Mouse (Mus musculus): ENCODE data around the gene Olfr1328. TPM values are rescaled to one million over a fixed set of nuclear protein-coding genes. Genes with fewer than 3 reads are reported as not detected.

Gene Olfr1328
- polyA plus RNA-seq (2021; fragmentation: Nextera tagmentation): not detected in 2 replicates
- long read RNA-seq, experiment 1: 0 reads
- long read RNA-seq, experiment 2: 0 reads

GRCm38 (mm10) chr4:118938512-118938911 is at the start of gene Olfr1328:
Gene Olfr1328, minus strand, starts transcription at chr4:118938612.

GRCm38 (mm10) chr4:118961141-118961628 is 22.8 kb upstream of the Olfr1328 start, which contains the start of gene Lao1:
Gene Lao1, plus strand, starts transcription at chr4:118961578.

GRCm38 (mm10) chr4:118917365-118917764 is 21.0 kb downstream of the Olfr1328 start, which contains the start of gene Olfr1329:
Gene Olfr1329, minus strand, starts transcription at chr4:118917465.

GRCm38 (mm10) chr4:118888297-118888696 is 50.1 kb downstream of the Olfr1328 start, which contains the start of gene Olfr1330:
Gene Olfr1330, plus strand, starts transcription at chr4:118888597.

Other genes with a start within 250 kb of the Olfr1328 start
- gene Olfr1342, start 245.9 kb downstream of the Olfr1328 start, polyA plus RNA-seq (2021; fragmentation: Nextera tagmentation): not detected in 2 replicates
- not detected in 2 replicates for gene Olfr1341, start 235.1 kb downstream of the Olfr1328 start, polyA plus RNA-seq (2021; fragmentation: Nextera tagmentation)
- gene Olfr1340, start 218.5 kb downstream of the Olfr1328 start, polyA plus RNA-seq (2021; fragmentation: Nextera tagmentation): not detected in 2 replicates
- not detected in 2 replicates for gene Olfr1339, start 206.4 kb downstream of the Olfr1328 start, polyA plus RNA-seq (2021; fragmentation: Nextera tagmentation)
- not detected in 2 replicates for gene Olfr1338, start 179.9 kb downstream of the Olfr1328 start, polyA plus RNA-seq (2021; fragmentation: Nextera tagmentation)
- not detected in 2 replicates for gene Olfr1337, start 156.0 kb downstream of the Olfr1328 start, polyA plus RNA-seq (2021; fragmentation: Nextera tagmentation)
- gene Olfr1335, start 128.7 kb downstream of the Olfr1328 start, polyA plus RNA-seq (2021; fragmentation: Nextera tagmentation): not detected in 2 replicates
- not detected in 2 replicates for gene Olfr1333, start 102.3 kb downstream of the Olfr1328 start, polyA plus RNA-seq (2021; fragmentation: Nextera tagmentation)
- not detected in 2 replicates for gene Olfr1331, start 74.0 kb downstream of the Olfr1328 start, polyA plus RNA-seq (2021; fragmentation: Nextera tagmentation)
- not detected in 2 replicates for gene Olfr1330, start 50.0 kb downstream of the Olfr1328 start, polyA plus RNA-seq (2021; fragmentation: Nextera tagmentation)
- gene Olfr1329, start 21.1 kb downstream of the Olfr1328 start, polyA plus RNA-seq (2021; fragmentation: Nextera tagmentation): not detected in 2 replicates
- not detected in 2 replicates for gene Lao1, start 23.0 kb upstream of the Olfr1328 start, polyA plus RNA-seq (2021; fragmentation: Nextera tagmentation)
- gene Slc2a1, start 170.1 kb upstream of the Olfr1328 start, polyA plus RNA-seq (2021; fragmentation: Nextera tagmentation): 14.0 and 23.4 TPM in 2 replicates
- 8.6 and 13.2 TPM in 2 replicates for gene Zfp691, start 235.6 kb upstream of the Olfr1328 start, polyA plus RNA-seq (2021; fragmentation: Nextera tagmentation)